Mouse (Mus musculus) megakaryocyte, embryonic 14.5 days (primary cell): Measurements from ENCODE around the gene Lama1. TPM values are rescaled to one million over a fixed set of nuclear protein-coding genes. Genes with fewer than 3 reads are reported as not detected.
"Not testable (repeated sequence)": the region's sequence is repeated elsewhere in the genome, so short reads cannot be mapped to it uniquely, and the experiment has no call there.

Source experiments
- H3K27me3 ChIP-seq: replicated peaks from 2 replicates; pipeline ENCODE3; 2012; ENCODE audit warnings: inconsistent platforms
- H3K36me3 ChIP-seq: replicated peaks from 2 replicates; pipeline ENCODE3; 2012; ENCODE audit warnings: low read length, inconsistent platforms, mixed read lengths
- H3K4me1 ChIP-seq: 2 replicates; pipeline ENCODE4 v1.6.1; 2012; ENCODE audit warnings: inconsistent platforms
- H3K4me3 ChIP-seq: replicated peaks from 2 replicates; pipeline ENCODE3; 2012; ENCODE audit warnings: moderate library complexity, mild to moderate bottlenecking, inconsistent platforms
- H3K9me3 ChIP-seq: 2 replicates; pipeline ENCODE4 v1.6.1; 2012; ENCODE audit warnings: inconsistent platforms
- FLI1 ChIP-seq: IDR thresholded peaks from 2 replicates; pipeline ENCODE4 v1.6.1; 2012; ENCODE audit warnings: low read length, inconsistent platforms, mixed read lengths
- GATA1 ChIP-seq: IDR thresholded peaks from 3 replicates; pipeline ENCODE4 v1.6.1; 2012; ENCODE audit warnings: mixed read lengths, low read length, inconsistent platforms, borderline replicate concordance
- polyA plus RNA-seq: library from polyadenylated mRNA; stranded (reverse); fragments of >175 nt; gene quantifications from 2 replicates; pipeline ENCODE4 v1.2.3, GENCODE M21; 2012; ENCODE audit warnings: low replicate concordance; ENCODE audit not compliant: insufficient read depth

Gene Lama1
- polyA plus RNA-seq, 1 experiment = not detected

GRCm38 (mm10) chr17:67733516-67733915, 36.5 kb downstream of the Lama1 start:
- Histone ChIP-seq H3K27me3 (no peaks in the 10 kb centered on the region), H3K36me3 (no peaks in the 10 kb centered on the region), H3K9me3 (peaks cover 77% of the 10 kb centered on the region), H3K4me3 (no peak overlapping the region), H3K4me1 (no peaks in the 10 kb centered on the region)
- TF ChIP-seq FLI1 = no peak
- TF ChIP-seq GATA1 = no peak

- Histone ChIP-seq H3K9me3 (peaks cover 63% of the 10 kb centered on the region), H3K36me3 (no peaks in the 10 kb centered on the region), H3K27me3 (no peaks in the 10 kb centered on the region), H3K4me3 (no peak overlapping the region), H3K4me1 (no peaks in the 10 kb centered on the region)
- TF ChIP-seq GATA1 (no peak), FLI1 (no peak)
Measured at GRCm38 (mm10) chr17:67735722-67736121, 38.7 kb downstream of the Lama1 start.

GRCm38 (mm10) chr17:67741229-67741628, 44.2 kb downstream of the Lama1 start:
- peaks cover 20% of the 10 kb centered on the region for H3K9me3 ChIP-seq
- not testable (repeated sequence) for H3K27me3 ChIP-seq, H3K4me1 ChIP-seq, H3K4me3 ChIP-seq, H3K36me3 ChIP-seq

- TF ChIP-seq GATA1 (no peak), FLI1 (no peak)
- no peaks in the 10 kb centered on the region for H3K27me3 ChIP-seq
- H3K9me3 ChIP-seq = peaks cover 40% of the 10 kb centered on the region
- no peaks in the 10 kb centered on the region for H3K36me3 ChIP-seq
- no peak overlapping the region for H3K4me3 ChIP-seq
- H3K4me1 ChIP-seq = no peaks in the 10 kb centered on the region
Measured at GRCm38 (mm10) chr17:67764167-67764871, 67.3 kb downstream of the Lama1 start.

- H3K9me3 ChIP-seq = peaks cover 39% of the 10 kb centered on the region
- H3K36me3 ChIP-seq = no peaks in the 10 kb centered on the region
- no peak for TF ChIP-seq GATA1
- TF ChIP-seq FLI1 = no peak
- no peak overlapping the region for H3K4me3 ChIP-seq
- no peaks in the 10 kb centered on the region for H3K4me1 ChIP-seq
- H3K27me3 ChIP-seq = no peaks in the 10 kb centered on the region
Measured at GRCm38 (mm10) chr17:67773608-67774007, 76.5 kb downstream of the Lama1 start.

- Histone ChIP-seq H3K36me3 (no peaks in the 10 kb centered on the region), H3K4me3 (no peak overlapping the region), H3K9me3 (peaks cover 41% of the 10 kb centered on the region), H3K4me1 (no peaks in the 10 kb centered on the region), H3K27me3 (no peaks in the 10 kb centered on the region)
- no peak for TF ChIP-seq FLI1
- TF ChIP-seq GATA1 = no peak
Measured at GRCm38 (mm10) chr17:67776764-67777163, 79.7 kb downstream of the Lama1 start.

GRCm38 (mm10) chr17:67779812-67780211, 82.8 kb downstream of the Lama1 start:
- H3K4me3 ChIP-seq = no peak overlapping the region
- no peak for TF ChIP-seq FLI1
- H3K9me3 ChIP-seq = peaks cover 32% of the 10 kb centered on the region
- no peaks in the 10 kb centered on the region for H3K36me3 ChIP-seq
- H3K27me3 ChIP-seq = no peaks in the 10 kb centered on the region
- H3K4me1 ChIP-seq = no peaks in the 10 kb centered on the region

- Histone ChIP-seq H3K9me3 (peaks cover 32% of the 10 kb centered on the region), H3K27me3 (no peaks in the 10 kb centered on the region), H3K36me3 (no peaks in the 10 kb centered on the region), H3K4me1 (no peaks in the 10 kb centered on the region), H3K4me3 (no peak overlapping the region)
- TF ChIP-seq FLI1 (no peak), GATA1 (no peak)
Measured at GRCm38 (mm10) chr17:67791091-67791490, 94.0 kb downstream of the Lama1 start.

- Histone ChIP-seq H3K4me1 (no peaks in the 10 kb centered on the region), H3K9me3 (peaks cover 77% of the 10 kb centered on the region), H3K27me3 (no peaks in the 10 kb centered on the region), H3K36me3 (no peaks in the 10 kb centered on the region), H3K4me3 (no peak overlapping the region)
- no peak for TF ChIP-seq FLI1
- TF ChIP-seq GATA1 = no peak
Measured at GRCm38 (mm10) chr17:67809171-67809570, 112.1 kb downstream of the Lama1 start.

GRCm38 (mm10) chr17:67813666-67814065, 116.6 kb downstream of the Lama1 start:
- Histone ChIP-seq H3K4me3 (no peak overlapping the region), H3K27me3 (no peaks in the 10 kb centered on the region), H3K9me3 (peaks cover 93% of the 10 kb centered on the region), H3K4me1 (no peaks in the 10 kb centered on the region), H3K36me3 (no peaks in the 10 kb centered on the region)
- TF ChIP-seq GATA1 (no peak), FLI1 (no peak)

GRCm38 (mm10) chr17:67815720-67816119, 118.7 kb downstream of the Lama1 start:
- no peak for TF ChIP-seq FLI1
- no peak for TF ChIP-seq GATA1
- Histone ChIP-seq H3K36me3 (no peaks in the 10 kb centered on the region), H3K4me1 (no peaks in the 10 kb centered on the region), H3K9me3 (peaks cover 87% of the 10 kb centered on the region), H3K27me3 (no peaks in the 10 kb centered on the region), H3K4me3 (no peak overlapping the region)
